Mouse (Mus musculus) limb, embryonic 15.5 days (tissue): ENCODE measurements at regions not wholly inside any gene's neighbourhood (a gene's known extent, or its start where the extent isn't known, plus 50 kb on each side); places are given as distances from the start of the nearest gene placed in this dataset.
"Not testable (repeated sequence)": the region's sequence is repeated elsewhere in the genome, so short reads cannot be mapped to it uniquely, and the experiment has no call there.

Source experiments
- ATAC-seq: fragments of 200-750 bp; cut with Nextera tagmentation; 2 replicates; pipeline ENCODE4 v1.8.0; 2017; ENCODE audit warnings: low read depth, moderate TSS enrichment; ENCODE audit not compliant: insufficient number of reproducible peaks, low FRiP score, low TSS enrichment
- H3K27ac ChIP-seq: fragments of 300-500 bp; sonication (generic); 2 replicates; pipeline ENCODE4 v1.5.1; 2015; ENCODE audit warnings: moderate library complexity, mild to moderate bottlenecking, inconsistent platforms
- H3K27me3 ChIP-seq: fragments of 300-500 bp; sonication (generic); 2 replicates; pipeline ENCODE4 v1.6.1; 2015; ENCODE audit warnings: inconsistent platforms
- H3K36me3 ChIP-seq: fragments of 300-500 bp; sonication (generic); 2 replicates; pipeline ENCODE4 v1.6.1; 2015; ENCODE audit warnings: inconsistent platforms
- H3K4me1 ChIP-seq: fragments of 300-500 bp; sonication (generic); 2 replicates; pipeline ENCODE4 v1.6.1; 2015; ENCODE audit warnings: inconsistent platforms
- H3K4me2 ChIP-seq: fragments of 300-500 bp; sonication (generic); 2 replicates; pipeline ENCODE4 v1.6.1; 2015; ENCODE audit warnings: mild to moderate bottlenecking, inconsistent platforms
- H3K4me3 ChIP-seq: fragments of 300-500 bp; sonication (generic); 2 replicates; pipeline ENCODE4 v1.5.1; 2015; ENCODE audit warnings: mild to moderate bottlenecking, inconsistent platforms
- H3K9ac ChIP-seq: fragments of 300-500 bp; sonication (generic); 2 replicates; pipeline ENCODE4 v1.6.1; 2015; ENCODE audit warnings: inconsistent platforms
- H3K9me3 ChIP-seq: fragments of 300-500 bp; sonication (generic); 2 replicates; pipeline ENCODE4 v1.6.1; 2016; ENCODE audit warnings: inconsistent platforms
- WGBS: fragments of 180-500 bp; shearing (Covaris S2); methylation state at CpG from one replicate; pipeline ENCODE4 v1.1.7; 2015; 5-methylcytosine and 5-hydroxymethylcytosine counted together

GRCm38 (mm10) chr4:153844766-153845165, 112.3 kb upstream of the A430005L14Rik start:
- Histone ChIP-seq H3K4me2 (no peak overlapping the region), H3K4me3 (no peak overlapping the region), H3K27ac (no peak overlapping the region), H3K36me3 (no peaks in the 10 kb centered on the region), H3K9ac (no peak overlapping the region), H3K9me3 (no peaks in the 10 kb centered on the region), H3K27me3 (peaks cover 52% of the 10 kb centered on the region), H3K4me1 (no peaks in the 10 kb centered on the region)
- WGBS, result 77% methylated on average over 6 of the region's 6 CpGs
- ATAC-seq, result no peak

- H3K27me3 ChIP-seq, result peaks cover 50% of the 10 kb centered on the region
- H3K9ac ChIP-seq, result no peak overlapping the region
- no peak overlapping the region for H3K4me2 ChIP-seq
- no peak for ATAC-seq
- no peaks in the 10 kb centered on the region for H3K9me3 ChIP-seq
- H3K4me1 ChIP-seq, result no peaks in the 10 kb centered on the region
- 66% methylated on average over 3 of the region's 3 CpGs for WGBS
- H3K4me3 ChIP-seq, result no peak overlapping the region
- no peak overlapping the region for H3K27ac ChIP-seq
- no peaks in the 10 kb centered on the region for H3K36me3 ChIP-seq
These were observed 108.8 kb upstream of the A430005L14Rik start for GRCm38 (mm10) chr4:153848274-153848673.

- Histone ChIP-seq H3K4me3 (no peak overlapping the region), H3K36me3 (no peaks in the 10 kb centered on the region), H3K9ac (no peak overlapping the region), H3K27ac (no peak overlapping the region), H3K4me1 (no peaks in the 10 kb centered on the region), H3K9me3 (no peaks in the 10 kb centered on the region), H3K27me3 (peaks cover 33% of the 10 kb centered on the region), H3K4me2 (no peak overlapping the region)
- 27% methylated on average over 11 of the region's 11 CpGs for WGBS
- no peak for ATAC-seq
These were observed 106.9 kb upstream of the A430005L14Rik start for GRCm38 (mm10) chr4:153850186-153850585.

GRCm38 (mm10) chr4:153854084-153854747, 102.8 kb upstream of the A430005L14Rik start:
- H3K9ac ChIP-seq, result no peak overlapping the region
- no peaks in the 10 kb centered on the region for H3K4me1 ChIP-seq
- no peak overlapping the region for H3K4me2 ChIP-seq
- no peak overlapping the region for H3K27ac ChIP-seq
- WGBS, result 65% methylated on average over 9 of the region's 9 CpGs
- no peak for ATAC-seq
- H3K36me3 ChIP-seq, result no peaks in the 10 kb centered on the region
- H3K27me3 ChIP-seq, result 0 out of 2 replicates have a peak, but pooled peaks cover 4% of the 10 kb centered on the region
- no peak overlapping the region for H3K4me3 ChIP-seq
- H3K9me3 ChIP-seq, result no peaks in the 10 kb centered on the region

GRCm38 (mm10) chr4:153854748-153855092, 102.3 kb upstream of the A430005L14Rik start:
- H3K9ac ChIP-seq, result no peak overlapping the region
- 52% methylated on average over 4 of the region's 4 CpGs for WGBS
- H3K27ac ChIP-seq, result no peak overlapping the region
- no peaks in the 10 kb centered on the region for H3K9me3 ChIP-seq
- H3K36me3 ChIP-seq, result no peaks in the 10 kb centered on the region
- no peaks in the 10 kb centered on the region for H3K4me1 ChIP-seq
- ATAC-seq, result no peak
- no peak overlapping the region for H3K4me2 ChIP-seq
- no peak overlapping the region for H3K4me3 ChIP-seq
- H3K27me3 ChIP-seq, result no peaks in the 10 kb centered on the region

GRCm38 (mm10) chr4:153861420-153861819, 95.6 kb upstream of the A430005L14Rik start:
- H3K36me3 ChIP-seq, result no peaks in the 10 kb centered on the region
- no peak overlapping the region for H3K4me2 ChIP-seq
- H3K9me3 ChIP-seq, result no peaks in the 10 kb centered on the region
- no peaks in the 10 kb centered on the region for H3K4me1 ChIP-seq
- no peak overlapping the region for H3K9ac ChIP-seq
- 72% methylated on average over 8 of the region's 8 CpGs for WGBS
- no peaks in the 10 kb centered on the region for H3K27me3 ChIP-seq
- H3K27ac ChIP-seq, result no peak overlapping the region
- H3K4me3 ChIP-seq, result no peak overlapping the region
- ATAC-seq, result no peak

- no peak for ATAC-seq
- H3K27ac ChIP-seq, result no peak overlapping the region
- no peaks in the 10 kb centered on the region for H3K36me3 ChIP-seq
- WGBS, result 79% methylated on average over 12 of the region's 12 CpGs
- H3K4me1 ChIP-seq, result no peaks in the 10 kb centered on the region
- H3K9ac ChIP-seq, result no peak overlapping the region
- no peaks in the 10 kb centered on the region for H3K27me3 ChIP-seq
- H3K4me3 ChIP-seq, result no peak overlapping the region
- no peak overlapping the region for H3K4me2 ChIP-seq
- no peaks in the 10 kb centered on the region for H3K9me3 ChIP-seq
These were observed 94.8 kb upstream of the A430005L14Rik start for GRCm38 (mm10) chr4:153862121-153862660.

- Histone ChIP-seq H3K4me3 (no peak overlapping the region), H3K9me3 (0 out of 2 replicates have a peak, but pooled peaks cover 4% of the 10 kb centered on the region), H3K27ac (no peak overlapping the region), H3K4me2 (no peak overlapping the region), H3K9ac (no peak overlapping the region), H3K36me3 (no peaks in the 10 kb centered on the region), H3K27me3 (peaks cover 5% of the 10 kb centered on the region; the same call in 1 of the 2 replicates), H3K4me1 (no peaks in the 10 kb centered on the region)
- ATAC-seq, result no peak
- WGBS, result 66% methylated on average over 3 of the region's 3 CpGs
These were observed 84.7 kb upstream of the A430005L14Rik start for GRCm38 (mm10) chr4:153872346-153872745.

- 89% methylated on average over 1 of the region's 1 CpGs for WGBS
- not testable (repeated sequence) for H3K27ac ChIP-seq, H3K27me3 ChIP-seq, H3K9me3 ChIP-seq, H3K9ac ChIP-seq, ATAC-seq, H3K36me3 ChIP-seq, H3K4me2 ChIP-seq, H3K4me3 ChIP-seq, H3K4me1 ChIP-seq
These were observed 82.0 kb upstream of the A430005L14Rik start for GRCm38 (mm10) chr4:153875036-153875435.

GRCm38 (mm10) chr4:153876954-153877642, 79.9 kb upstream of the A430005L14Rik start:
- H3K4me1 ChIP-seq, result no peaks in the 10 kb centered on the region
- ATAC-seq, result no peak

GRCm38 (mm10) chr4:153883057-153883456, 74.0 kb upstream of the A430005L14Rik start:
- Histone ChIP-seq H3K9me3 (no peaks in the 10 kb centered on the region), H3K9ac (no peak overlapping the region), H3K36me3 (no peaks in the 10 kb centered on the region), H3K27me3 (no peaks in the 10 kb centered on the region; the same call in 1 of the 2 replicates), H3K4me1 (no peaks in the 10 kb centered on the region), H3K4me2 (no peak overlapping the region), H3K27ac (no peak overlapping the region), H3K4me3 (no peak overlapping the region)
- no peak for ATAC-seq
- WGBS, result 30% methylated on average over 3 of the region's 3 CpGs

More at GRCm38 (mm10) chr4:153876954-153877642, 79.9 kb upstream of the A430005L14Rik start:
- Histone ChIP-seq H3K9ac (no peak overlapping the region), H3K9me3 (no peaks in the 10 kb centered on the region), H3K4me2 (no peak overlapping the region), H3K4me3 (no peak overlapping the region), H3K27me3 (peaks cover 5% of the 10 kb centered on the region; the same call in 1 of the 2 replicates), H3K36me3 (no peaks in the 10 kb centered on the region), H3K27ac (no peak overlapping the region)
- 75% methylated on average over 7 of the region's 7 CpGs for WGBS

- no peaks in the 10 kb centered on the region for H3K36me3 ChIP-seq
- H3K4me2 ChIP-seq, result no peak overlapping the region
- no peak for ATAC-seq
- no peaks in the 10 kb centered on the region; the same call in 1 of the 2 replicates for H3K27me3 ChIP-seq
- H3K27ac ChIP-seq, result no peak overlapping the region
- no peak overlapping the region for H3K9ac ChIP-seq
- H3K9me3 ChIP-seq, result no peaks in the 10 kb centered on the region
- H3K4me3 ChIP-seq, result no peak overlapping the region
- H3K4me1 ChIP-seq, result no peaks in the 10 kb centered on the region
These were observed 73.0 kb upstream of the A430005L14Rik start for GRCm38 (mm10) chr4:153884044-153884443.
